Mouse (Mus musculus) liver, postnatal 0 days (tissue): ENCODE measurements around the gene 2410137M14Rik. TPM values are rescaled to one million over a fixed set of nuclear protein-coding genes. Genes with fewer than 3 reads are reported as not detected.
A peak's percentile ranks its signal among the peaks of the same experiment; 100 is the strongest.
"Not testable (repeated sequence)": the region's sequence is repeated elsewhere in the genome, so short reads cannot be mapped to it uniquely, and the experiment has no call there.

ENCODE experiments used
- ATAC-seq: fragments of 200-750 bp; cut with Nextera tagmentation; 2 replicates; pipeline ENCODE4 v1.8.0; 2017; ENCODE audit warnings: mild to moderate bottlenecking, moderate library complexity
- DNase-seq: peaks from one replicate; pipeline ENCODE4 v3.0.0-alpha.2; 2016
- H3K27ac ChIP-seq: fragments of 300-500 bp; sonication (generic); 2 replicates; pipeline ENCODE4 v1.5.1; 2014; ENCODE audit warnings: antibody characterized with exemption, moderate library complexity, mild to moderate bottlenecking, low read depth
- H3K27me3 ChIP-seq: fragments of 300-500 bp; sonication (generic); 2 replicates; pipeline ENCODE4 v1.6.1; 2014; ENCODE audit warnings: low read length, control low read depth, mixed read lengths; ENCODE audit not compliant: insufficient read depth
- H3K36me3 ChIP-seq: fragments of 300-500 bp; sonication (generic); replicated peaks from 2 replicates; pipeline ENCODE4 v1.6.1; 2014; ENCODE audit warnings: mild to moderate bottlenecking, control low read depth, low read length, moderate library complexity, mixed read lengths; ENCODE audit not compliant: insufficient read depth
- H3K4me1 ChIP-seq: fragments of 300-500 bp; sonication (generic); 2 replicates; pipeline ENCODE4 v1.6.1; 2014; ENCODE audit warnings: antibody characterized with exemption, mild to moderate bottlenecking, control low read depth; ENCODE audit not compliant: insufficient read depth
- H3K4me2 ChIP-seq: fragments of 300-500 bp; sonication (generic); 2 replicates; pipeline ENCODE4 v1.6.1; 2014; ENCODE audit warnings: low read depth, mild to moderate bottlenecking, low read length, moderate library complexity, mixed read lengths
- H3K4me3 ChIP-seq: fragments of 300-500 bp; sonication (generic); 2 replicates; pipeline ENCODE4 v1.5.1; 2014; ENCODE audit warnings: low read depth, low read length
- H3K9ac ChIP-seq: fragments of 300-500 bp; sonication (generic); replicated peaks from 2 replicates; pipeline ENCODE4 v1.6.1; 2014; ENCODE audit warnings: mild to moderate bottlenecking, moderate library complexity
- H3K9me3 ChIP-seq: fragments of 300-500 bp; sonication (generic); 2 replicates; pipeline ENCODE4 v1.6.1; 2016; ENCODE audit warnings: mild to moderate bottlenecking, control low read depth, low read length, mixed read lengths
- CTCF ChIP-seq: sonication (generic); IDR thresholded peaks from 2 replicates; pipeline ENCODE4 v1.5.1; 2016; ENCODE audit warnings: antibody characterized with exemption, low read depth
- EP300 ChIP-seq: IDR thresholded peaks from 2 replicates; pipeline ENCODE4 v1.6.1; 2016; ENCODE audit warnings: antibody characterized with exemption, low read depth, mild to moderate bottlenecking
- WGBS: fragments of 180-500 bp; shearing (Covaris S2); extraction: QIAGEN DNeasy Blood & Tissue Kit; methylation state at CpG from one replicate; pipeline ENCODE4 v1.1.7; 2014; ENCODE audit not compliant: insufficient replicate concordance; 5-methylcytosine and 5-hydroxymethylcytosine counted together
- polyA plus RNA-seq: library from polyadenylated mRNA; unstranded; fragments of >200 nt; fragmentation: Nextera tagmentation; extraction: Ambion mirVana; gene quantifications from 2 replicates; pipeline ENCODE4 v1.2.1, GENCODE M21; 2015

2410137M14Rik gene
- polyA plus RNA-seq, 1 experiment from 2014 or later, result not detected

- H3K27me3 ChIP-seq, result no peaks in the 10 kb centered on the region
- H3K27ac ChIP-seq, result no peak overlapping the region
- no peaks in the 10 kb centered on the region for H3K4me1 ChIP-seq
- peak; percentile 48; the same call in 1 of the 2 replicates for ATAC-seq
- peak; percentile 82 for DNase-seq
- no peak overlapping the region for H3K4me2 ChIP-seq
- no peaks in the 10 kb centered on the region for H3K9me3 ChIP-seq
- H3K36me3 ChIP-seq, result no peaks in the 10 kb centered on the region
- no peak overlapping the region for H3K4me3 ChIP-seq
- H3K9ac ChIP-seq, result no peak overlapping the region
- WGBS, result 22% methylated on average over 7 of the region's 7 CpGs
- TF ChIP-seq EP300 (no peak), CTCF (peak; percentile 83)
These were observed 16.1 kb upstream of the 2410137M14Rik start for GRCm38 (mm10) chr17:36997033-36997735.

- DNase-seq, result no peak
- H3K4me2 ChIP-seq, result peak overlapping the region; percentile 27; the same call in 1 of the 2 replicates
- 61% methylated on average over 3 of the region's 3 CpGs for WGBS
- no peak overlapping the region for H3K9ac ChIP-seq
- no peaks in the 10 kb centered on the region for H3K27me3 ChIP-seq
- H3K4me1 ChIP-seq, result no peaks in the 10 kb centered on the region
- no peaks in the 10 kb centered on the region for H3K9me3 ChIP-seq
- no peak overlapping the region for H3K4me3 ChIP-seq
- H3K27ac ChIP-seq, result no peak overlapping the region
- H3K36me3 ChIP-seq, result no peaks in the 10 kb centered on the region
- 0 out of 2 replicates have a peak, but pooled peaks have one; percentile 40 for ATAC-seq
- TF ChIP-seq CTCF (no peak), EP300 (no peak)
These were observed 14.4 kb upstream of the 2410137M14Rik start for GRCm38 (mm10) chr17:36995448-36995847.

- no peak for DNase-seq
- Histone ChIP-seq H3K27me3 (0 out of 2 replicates have a peak, but pooled peaks cover 2% of the 10 kb centered on the region), H3K4me2 (no peak overlapping the region), H3K9ac (no peak overlapping the region), H3K4me3 (no peak overlapping the region), H3K36me3 (no peaks in the 10 kb centered on the region), H3K9me3 (no peaks in the 10 kb centered on the region), H3K4me1 (no peaks in the 10 kb centered on the region), H3K27ac (no peak overlapping the region)
- TF ChIP-seq EP300 (no peak), CTCF (no peak)
- WGBS, result 80% methylated on average over 2 of the region's 2 CpGs
- ATAC-seq, result no peak
These were observed 13.5 kb upstream of the 2410137M14Rik start for GRCm38 (mm10) chr17:36994528-36994927.

- H3K9ac ChIP-seq, result no peak overlapping the region
- no peaks in the 10 kb centered on the region for H3K4me1 ChIP-seq
- DNase-seq (no peak), ATAC-seq (no peak)
- no peak overlapping the region for H3K4me3 ChIP-seq
- H3K36me3 ChIP-seq, result no peaks in the 10 kb centered on the region
- peaks cover 8% of the 10 kb centered on the region; the same call in 1 of the 2 replicates for H3K27me3 ChIP-seq
- no peaks in the 10 kb centered on the region for H3K9me3 ChIP-seq
- 73% methylated on average over 4 of the region's 4 CpGs for WGBS
- no peak overlapping the region for H3K27ac ChIP-seq
- H3K4me2 ChIP-seq, result no peak overlapping the region
- TF ChIP-seq CTCF, result no peak
- TF ChIP-seq EP300, result no peak
These were observed 12.8 kb upstream of the 2410137M14Rik start for GRCm38 (mm10) chr17:36993770-36994325.

GRCm38 (mm10) chr17:36992336-36993104, 11.5 kb upstream of the 2410137M14Rik start:
- 28% methylated on average over 3 of the region's 3 CpGs for WGBS
- DNase-seq (no peak), ATAC-seq (no peak)
- TF ChIP-seq CTCF (no peak), EP300 (no peak)
- peaks cover 20% of the 10 kb centered on the region for H3K27me3 ChIP-seq
- no peaks in the 10 kb centered on the region for H3K36me3 ChIP-seq
- no peaks in the 10 kb centered on the region for H3K9me3 ChIP-seq
- H3K9ac ChIP-seq, result no peak overlapping the region
- no peaks in the 10 kb centered on the region for H3K4me1 ChIP-seq
- no peak overlapping the region for H3K27ac ChIP-seq
- no peak overlapping the region for H3K4me3 ChIP-seq
- no peak overlapping the region for H3K4me2 ChIP-seq

GRCm38 (mm10) chr17:36990630-36991029, 9.6 kb upstream of the 2410137M14Rik start:
- 85% methylated on average over 5 of the region's 6 CpGs for WGBS
- ATAC-seq, result not testable (repeated sequence)

More at GRCm38 (mm10) chr17:36990630-36991029, 9.6 kb upstream of the 2410137M14Rik start:
- H3K36me3 ChIP-seq, H3K9me3 ChIP-seq, H3K4me3 ChIP-seq, DNase-seq, H3K4me2 ChIP-seq, H3K27ac ChIP-seq, H3K9ac ChIP-seq, H3K4me1 ChIP-seq: not testable (repeated sequence)
- H3K27me3 ChIP-seq, result peaks cover 31% of the 10 kb centered on the region
